Mouse (Mus musculus) thymus, adult 2 months (tissue): ENCODE data around the gene 2210011C24Rik. TPM values are rescaled to one million over a fixed set of nuclear protein-coding genes. Genes with fewer than 3 reads are reported as not detected.

Source experiments
- DNase-seq: peaks from one replicate; pipeline ENCODE4 v3.0.0; 2021
- H3K27ac ChIP-seq: fragments of 200-500 bp; 2 replicates; pipeline ENCODE4 v1.5.1; 2012; ENCODE audit warnings: low read length, control low read depth; ENCODE audit not compliant: control insufficient read depth, insufficient read depth
- H3K27me3 ChIP-seq: fragments of 200-500 bp; 2 replicates; pipeline ENCODE4 v1.6.1; 2012; ENCODE audit warnings: mild to moderate bottlenecking, low read length, moderate library complexity, mixed read lengths; ENCODE audit not compliant: control insufficient read depth, insufficient read depth
- H3K36me3 ChIP-seq: fragments of 200-500 bp; 2 replicates; pipeline ENCODE4 v1.6.1; 2012; ENCODE audit warnings: mild to moderate bottlenecking, low read length, moderate library complexity; ENCODE audit not compliant: control insufficient read depth, insufficient read depth
- H3K4me1 ChIP-seq: fragments of 200-500 bp; replicated peaks from 2 replicates; pipeline ENCODE4 v1.6.1; 2012; ENCODE audit warnings: low read length; ENCODE audit not compliant: control insufficient read depth, insufficient read depth
- H3K4me3 ChIP-seq: fragments of 200-500 bp; 2 replicates; pipeline ENCODE4 v1.5.1; 2012; ENCODE audit warnings: mild to moderate bottlenecking, low read length, control low read depth, moderate library complexity; ENCODE audit not compliant: control insufficient read depth, insufficient read depth
- CTCF ChIP-seq: fragments of 200-500 bp; IDR thresholded peaks from 2 replicates; pipeline ENCODE4 v1.5.1; 2012; ENCODE audit warnings: mild to moderate bottlenecking, control low read depth, low read length, moderate library complexity, borderline replicate concordance; ENCODE audit not compliant: control insufficient read depth, poor library complexity, insufficient read depth; ENCODE audit errors: extremely low read depth
- POLR2A ChIP-seq: fragments of 200-500 bp; IDR thresholded peaks from 2 replicates; pipeline ENCODE4 v1.6.1; 2012; ENCODE audit warnings: mild to moderate bottlenecking, low read length, control low read depth, moderate library complexity; ENCODE audit not compliant: control insufficient read depth, poor library complexity, insufficient read depth; ENCODE audit errors: extremely low read depth
- WGBS: fragments of 180-500 bp; shearing (Covaris S2); methylation state at CpG from one replicate; pipeline ENCODE4 v1.1.7; 2018; 5-methylcytosine and 5-hydroxymethylcytosine counted together
- polyA plus RNA-seq: library from polyadenylated mRNA; depleted of rRNA; stranded (reverse); fragments of >200 nt; gene quantifications from 2 replicates; pipeline ENCODE4 v1.2.3, GENCODE M21; 2012

Gene 2210011C24Rik
- polyA plus RNA-seq, 1 experiment: 0.43 TPM

- Histone ChIP-seq H3K27ac (no peak overlapping the region), H3K36me3 (no peaks in the 10 kb centered on the region), H3K27me3 (no peaks in the 10 kb centered on the region; the same call in 1 of the 2 replicates), H3K4me1 (peaks cover 12% of the 10 kb centered on the region; the same call in 1 of the 2 replicates), H3K4me3 (no peak overlapping the region)
- DNase-seq: no peak
- no peak for TF ChIP-seq POLR2A
- TF ChIP-seq CTCF: no peak
- WGBS: 42% methylated on average over 5 of the region's 5 CpGs
Measured at GRCm38 (mm10) chr8:84023085-84023484, 11.1 kb upstream of the 2210011C24Rik start.

GRCm38 (mm10) chr8:84021569-84021968 is 9.6 kb upstream of the 2210011C24Rik start:
- WGBS: 85% methylated on average over 12 of the region's 12 CpGs
- no peaks in the 10 kb centered on the region; the same call in 1 of the 2 replicates for H3K27me3 ChIP-seq
- no peak overlapping the region for H3K4me3 ChIP-seq
- DNase-seq: no peak
- H3K4me1 ChIP-seq: peaks cover 9% of the 10 kb centered on the region; the same call in 1 of the 2 replicates
- TF ChIP-seq POLR2A (no peak), CTCF (no peak)
- no peaks in the 10 kb centered on the region for H3K36me3 ChIP-seq
- no peak overlapping the region for H3K27ac ChIP-seq

- Histone ChIP-seq H3K27me3 (no peaks in the 10 kb centered on the region; the same call in 1 of the 2 replicates), H3K27ac (no peak within 1 kb of the TSS), H3K4me1 (peaks cover 5% of the 10 kb centered on the region; the same call in 1 of the 2 replicates), H3K4me3 (no peak within 1 kb of the TSS), H3K36me3 (no peaks in the 10 kb centered on the region)
- TF ChIP-seq CTCF (no peak), POLR2A (no peak)
- WGBS: 79% methylated on average over 18 of the region's 18 CpGs
- DNase-seq: no peak
Measured at GRCm38 (mm10) chr8:84021096-84021495, 9.1 kb upstream of the 2210011C24Rik start, which contains the start of gene Palm3. TSS of gene Palm3 (plus strand) at chr8:84021471.

- WGBS: 64% methylated on average over 9 of the region's 9 CpGs
- no peak for DNase-seq
- H3K4me3 ChIP-seq: no peak overlapping the region
- H3K27me3 ChIP-seq: no peaks in the 10 kb centered on the region
- H3K36me3 ChIP-seq: no peaks in the 10 kb centered on the region
- no peak for TF ChIP-seq POLR2A
- no peak for TF ChIP-seq CTCF
- H3K4me1 ChIP-seq: no peaks in the 10 kb centered on the region
- H3K27ac ChIP-seq: no peak overlapping the region
Measured at GRCm38 (mm10) chr8:84019738-84020137, 7.8 kb upstream of the 2210011C24Rik start.

- H3K4me1 ChIP-seq: peaks cover 16% of the 10 kb centered on the region
- DNase-seq: no peak
- H3K27ac ChIP-seq: no peak overlapping the region
- TF ChIP-seq POLR2A (no peak), CTCF (no peak)
- WGBS: 98% methylated on average over 5 of the region's 5 CpGs
- H3K4me3 ChIP-seq: no peak overlapping the region
- no peaks in the 10 kb centered on the region for H3K36me3 ChIP-seq
- peaks cover 13% of the 10 kb centered on the region; the same call in 1 of the 2 replicates for H3K27me3 ChIP-seq
Measured at GRCm38 (mm10) chr8:84015833-84016232, 3.9 kb upstream of the 2210011C24Rik start.

GRCm38 (mm10) chr8:84012499-84013165 is 661 bp upstream of the 2210011C24Rik start:
- Histone ChIP-seq H3K4me3 (no peak overlapping the region), H3K27ac (no peak overlapping the region), H3K4me1 (peaks cover 21% of the 10 kb centered on the region), H3K27me3 (peaks cover 16% of the 10 kb centered on the region; the same call in 1 of the 2 replicates), H3K36me3 (no peaks in the 10 kb centered on the region)
- no peak for DNase-seq
- 28% methylated on average over 35 of the region's 35 CpGs for WGBS
- TF ChIP-seq POLR2A (no peak), CTCF (no peak)
